Mouse (Mus musculus) frontal cortex, postnatal 25 days (tissue): Measurements from ENCODE around the gene Zfp536.

ENCODE experiments used
- DNase-seq, 2 experiments: peaks; one replicate each; pipeline ENCODE4 v3.0.0; 2022; ENCODE audit warnings: low spot score in 2 of 2

The Zfp536 gene

GRCm38 (mm10) chr7:37554405-37554804 lies 219.0 kb downstream of the Zfp536 start:
- no peak for DNase-seq

GRCm38 (mm10) chr7:37553646-37554045 lies 219.8 kb downstream of the Zfp536 start:
- no peak for DNase-seq

GRCm38 (mm10) chr7:37552384-37552783 lies 221.1 kb downstream of the Zfp536 start:
- DNase-seq = no peak

GRCm38 (mm10) chr7:37548805-37549204 lies 224.6 kb downstream of the Zfp536 start:
- DNase-seq = no peak

- no peak for DNase-seq
These were observed 229.4 kb downstream of the Zfp536 start for GRCm38 (mm10) chr7:37544011-37544410.

GRCm38 (mm10) chr7:37542951-37543350 lies 230.5 kb downstream of the Zfp536 start:
- no peak for DNase-seq

GRCm38 (mm10) chr7:37531166-37531565 lies 242.3 kb downstream of the Zfp536 start:
- DNase-seq = no peak

GRCm38 (mm10) chr7:37528311-37528710 lies 245.1 kb downstream of the Zfp536 start:
- no peak for DNase-seq

- DNase-seq = no peak
These were observed 245.6 kb downstream of the Zfp536 start for GRCm38 (mm10) chr7:37527890-37528289.

GRCm38 (mm10) chr7:37521407-37521806 lies 252.0 kb downstream of the Zfp536 start:
- no peak for DNase-seq

GRCm38 (mm10) chr7:37510933-37511675 lies 262.3 kb downstream of the Zfp536 start:
- DNase-seq = no peak

GRCm38 (mm10) chr7:37509700-37510099 lies 263.7 kb downstream of the Zfp536 start:
- no peak for DNase-seq

GRCm38 (mm10) chr7:37505548-37505947 lies 267.9 kb downstream of the Zfp536 start:
- no peak for DNase-seq

GRCm38 (mm10) chr7:37505096-37505495 lies 268.3 kb downstream of the Zfp536 start:
- DNase-seq = no peak

GRCm38 (mm10) chr7:37498881-37499280 lies 274.6 kb downstream of the Zfp536 start:
- DNase-seq = no peak

- DNase-seq = no peak
These were observed 276.9 kb downstream of the Zfp536 start for GRCm38 (mm10) chr7:37496491-37496890.

- no peak for DNase-seq
These were observed 283.1 kb downstream of the Zfp536 start for GRCm38 (mm10) chr7:37490312-37490711.

GRCm38 (mm10) chr7:37484946-37485345 lies 288.5 kb downstream of the Zfp536 start:
- DNase-seq = no peak

- no peak for DNase-seq
These were observed 290.9 kb downstream of the Zfp536 start for GRCm38 (mm10) chr7:37482564-37482963.

GRCm38 (mm10) chr7:37481165-37481564 lies 292.3 kb downstream of the Zfp536 start:
- DNase-seq = no peak

GRCm38 (mm10) chr7:37477309-37477708 lies 296.1 kb downstream of the Zfp536 start:
- DNase-seq = no peak

- no peak for DNase-seq
These were observed 298.0 kb downstream of the Zfp536 start for GRCm38 (mm10) chr7:37475485-37475884.

GRCm38 (mm10) chr7:37474284-37474683 lies 299.2 kb downstream of the Zfp536 start:
- DNase-seq = no peak
